Mouse (Mus musculus): ENCODE data around the gene Tbkbp1. TPM values are rescaled to one million over a fixed set of nuclear protein-coding genes. Genes with fewer than 3 reads are reported as not detected.

Gene Tbkbp1
- total RNA-seq, 2 experiments from 2014 or later: 60.9 to 68.4 TPM

GRCm38 (mm10) chr11:97128956-97129355 is 22.3 kb downstream of the Tbkbp1 start:
- DNase-seq (ENCODE audit: low spot score in 2 of 2): no peak

- DNase-seq (ENCODE audit: low spot score in 2 of 2): no peak
These were observed 23.6 kb downstream of the Tbkbp1 start for GRCm38 (mm10) chr11:97127470-97128223.

GRCm38 (mm10) chr11:97126645-97127468 is 24.4 kb downstream of the Tbkbp1 start:
- DNase-seq (ENCODE audit: low spot score in 2 of 2): no peak

- DNase-seq (ENCODE audit: low spot score in 2 of 2): no peak
These were observed 26.8 kb downstream of the Tbkbp1 start for GRCm38 (mm10) chr11:97124266-97125036.

GRCm38 (mm10) chr11:97123282-97123890 is 27.9 kb downstream of the Tbkbp1 start:
- DNase-seq (ENCODE audit: low spot score in 2 of 2): no peak

GRCm38 (mm10) chr11:97120641-97121040 is 30.7 kb downstream of the Tbkbp1 start:
- no peak for DNase-seq (ENCODE audit: low spot score in 2 of 2)

- no peak for DNase-seq (ENCODE audit: low spot score in 2 of 2)
These were observed 31.1 kb downstream of the Tbkbp1 start for GRCm38 (mm10) chr11:97120221-97120620.

- no peak for DNase-seq (ENCODE audit: low spot score in 2 of 2)
These were observed 35.5 kb downstream of the Tbkbp1 start for GRCm38 (mm10) chr11:97115797-97116196.

- DNase-seq (ENCODE audit: low spot score in 2 of 2): no peak
These were observed 36.4 kb downstream of the Tbkbp1 start, which contains the start of gene Tbx21 for GRCm38 (mm10) chr11:97114671-97115601. Tbx21 (minus strand) TSS chr11:97115331.

GRCm38 (mm10) chr11:97112519-97113125 is 38.7 kb downstream of the Tbkbp1 start:
- DNase-seq (ENCODE audit: low spot score in 2 of 2): no peak

- no peak for DNase-seq (ENCODE audit: low spot score in 2 of 2)
These were observed 42.3 kb downstream of the Tbkbp1 start for GRCm38 (mm10) chr11:97108976-97109375.

GRCm38 (mm10) chr11:97104091-97104483 is 47.2 kb downstream of the Tbkbp1 start:
- no peak for DNase-seq (ENCODE audit: low spot score in 2 of 2)

GRCm38 (mm10) chr11:97103163-97104090 is 47.9 kb downstream of the Tbkbp1 start:
- no peak for DNase-seq (ENCODE audit: low spot score in 2 of 2)

GRCm38 (mm10) chr11:97101722-97102121 is 49.6 kb downstream of the Tbkbp1 start:
- DNase-seq (ENCODE audit: low spot score in 2 of 2): peak; percentile 35 to 60

- no peak for DNase-seq (ENCODE audit: low spot score in 2 of 2)
These were observed 52.5 kb downstream of the Tbkbp1 start for GRCm38 (mm10) chr11:97098791-97099190.

GRCm38 (mm10) chr11:97094600-97094999 is 56.7 kb downstream of the Tbkbp1 start:
- DNase-seq (ENCODE audit: low spot score in 2 of 2): no peak

GRCm38 (mm10) chr11:97086365-97086764 is 64.9 kb downstream of the Tbkbp1 start:
- no peak for DNase-seq (ENCODE audit: low spot score in 2 of 2)

Measured in layer of hippocampus, postnatal 14 days (tissue).